Mouse (Mus musculus) heart, embryonic 16.5 days (tissue): ENCODE results near the gene Zfp119a. TPM values are rescaled to one million over a fixed set of nuclear protein-coding genes. Genes with fewer than 3 reads are reported as not detected.

Source experiments
- ATAC-seq: fragments of 200-750 bp; cut with Nextera tagmentation; replicated peaks from 2 replicates; pipeline ENCODE4 v1.8.0; 2017; ENCODE audit warnings: moderate number of reproducible peaks; ENCODE audit not compliant: insufficient read depth, low FRiP score; ENCODE audit errors: extremely low read depth
- H3K27ac ChIP-seq: fragments of 300-500 bp; sonication (generic); 2 replicates; pipeline ENCODE4 v1.5.1; 2014; ENCODE audit warnings: mild to moderate bottlenecking, low read length, control low read depth, moderate library complexity
- H3K27me3 ChIP-seq: fragments of 300-500 bp; sonication (generic); 2 replicates; pipeline ENCODE4 v1.6.1; 2014; ENCODE audit warnings: low read length, mixed read lengths; ENCODE audit not compliant: control insufficient read depth, insufficient read depth
- H3K36me3 ChIP-seq: fragments of 300-500 bp; sonication (generic); 2 replicates; pipeline ENCODE4 v1.6.1; 2014; ENCODE audit not compliant: control insufficient read depth, insufficient read depth
- H3K4me1 ChIP-seq: fragments of 300-500 bp; sonication (generic); 2 replicates; pipeline ENCODE4 v1.6.1; 2014; ENCODE audit warnings: low read length, mixed read lengths; ENCODE audit not compliant: control insufficient read depth, insufficient read depth
- H3K4me2 ChIP-seq: fragments of 300-500 bp; sonication (generic); 2 replicates; pipeline ENCODE4 v1.6.1; 2014; ENCODE audit warnings: low read depth, mild to moderate bottlenecking, control low read depth, low read length
- H3K4me3 ChIP-seq: fragments of 300-500 bp; sonication (generic); 2 replicates; pipeline ENCODE4 v1.5.1; 2014; ENCODE audit warnings: mild to moderate bottlenecking, control low read depth, low read length
- H3K9ac ChIP-seq: fragments of 300-500 bp; sonication (generic); 2 replicates; pipeline ENCODE4 v1.6.1; 2014; ENCODE audit warnings: low read length, control low read depth
- H3K9me3 ChIP-seq: fragments of 300-500 bp; sonication (generic); replicated peaks from 2 replicates; pipeline ENCODE4 v1.6.1; 2016; ENCODE audit warnings: low read length; ENCODE audit not compliant: control insufficient read depth
- WGBS: fragments of 180-500 bp; shearing (Covaris S2); extraction: QIAGEN DNeasy Blood & Tissue Kit; methylation state at CpG from one replicate; pipeline ENCODE4 v1.1.7; 2014; 5-methylcytosine and 5-hydroxymethylcytosine counted together
- polyA plus RNA-seq: library from polyadenylated mRNA; unstranded; fragments of >200 nt; fragmentation: Nextera tagmentation; extraction: Ambion mirVana; gene quantifications from 2 replicates; pipeline ENCODE4 v1.2.1, GENCODE M21; 2015

The Zfp119a gene
- polyA plus RNA-seq, 1 experiment from 2014 or later = 7.0 TPM

GRCm38 (mm10) chr17:55877184-55877583, 1.5 kb downstream of the Zfp119a start:
- WGBS = 87% methylated on average over 4 of the region's 4 CpGs
- Histone ChIP-seq H3K9me3 (no peaks in the 10 kb centered on the region), H3K27me3 (no peaks in the 10 kb centered on the region), H3K4me2 (no peak overlapping the region), H3K4me1 (peaks cover 10% of the 10 kb centered on the region), H3K36me3 (no peaks in the 10 kb centered on the region; the same call in 1 of the 2 replicates), H3K4me3 (no peak overlapping the region), H3K27ac (no peak overlapping the region), H3K9ac (no peak overlapping the region)
- ATAC-seq = no peak

- Histone ChIP-seq H3K27me3 (no peaks in the 10 kb centered on the region), H3K4me3 (no peak overlapping the region), H3K27ac (no peak overlapping the region), H3K4me1 (no peaks in the 10 kb centered on the region), H3K9me3 (no peaks in the 10 kb centered on the region), H3K4me2 (no peak overlapping the region), H3K36me3 (no peaks in the 10 kb centered on the region), H3K9ac (no peak overlapping the region)
- ATAC-seq = no peak
- WGBS = 78% methylated on average over 4 of the region's 4 CpGs
Observed at GRCm38 (mm10) chr17:55843067-55843466, 35.7 kb downstream of the Zfp119a start.

DNA sequence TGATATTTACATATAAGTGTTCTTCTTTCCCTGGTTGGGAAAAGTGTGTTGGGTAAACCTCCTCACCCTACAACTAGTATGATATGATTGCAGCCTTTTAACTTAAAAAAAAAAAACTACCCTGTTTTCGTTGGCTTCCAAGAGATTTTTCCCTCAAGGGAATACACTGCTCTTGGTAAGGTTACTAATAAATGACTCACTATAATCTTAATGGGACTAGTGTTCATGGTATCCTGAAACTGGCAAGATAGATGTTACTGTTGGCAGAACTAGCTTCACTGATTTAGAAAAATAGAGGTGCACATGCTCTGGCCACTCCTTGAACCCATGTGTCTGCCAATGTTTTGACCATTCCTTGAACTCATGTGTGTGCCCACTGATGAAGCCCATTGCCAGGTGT, 57.2 kb downstream of the Zfp119a start:
- Histone ChIP-seq H3K27me3 (no peaks in the 10 kb centered on the region), H3K9me3 (no peaks in the 10 kb centered on the region), H3K27ac (no peak overlapping the region), H3K4me2 (no peak overlapping the region), H3K9ac (no peak overlapping the region), H3K4me3 (no peak overlapping the region), H3K4me1 (no peaks in the 10 kb centered on the region), H3K36me3 (no peaks in the 10 kb centered on the region)
- 56% methylated on average over 1 of the region's 1 CpGs for WGBS
- no peak for ATAC-seq

- Histone ChIP-seq H3K9ac (no peak overlapping the region), H3K4me2 (no peak overlapping the region), H3K4me3 (no peak overlapping the region), H3K36me3 (no peaks in the 10 kb centered on the region), H3K4me1 (no peaks in the 10 kb centered on the region), H3K27ac (no peak overlapping the region), H3K27me3 (no peaks in the 10 kb centered on the region), H3K9me3 (no peaks in the 10 kb centered on the region)
- 80% methylated on average over 4 of the region's 4 CpGs for WGBS
- ATAC-seq = no peak
Observed at GRCm38 (mm10) chr17:55816853-55817252, 61.9 kb downstream of the Zfp119a start.

Other genes starting within 250 kb of the Zfp119a start
- 4.4 and 5.7 TPM in 2 replicates for gene Pot1b, start 166.3 kb downstream of the Zfp119a start, polyA plus RNA-seq
- gene Adgre4, start 128.9 kb downstream of the Zfp119a start, polyA plus RNA-seq = 0.27 and 0.58 TPM in 2 replicates
- 9.2 and 10.1 TPM in 2 replicates for gene Zfp959, start 13.2 kb upstream of the Zfp119a start, polyA plus RNA-seq
- gene Zfp119b, start 70.6 kb upstream of the Zfp119a start, polyA plus RNA-seq = 4.9 and 6.5 TPM in 2 replicates
- gene Ebi3, start 73.7 kb upstream of the Zfp119a start, polyA plus RNA-seq = 1.4 and 1.7 TPM in 2 replicates
- 18.4 and 19.3 TPM in 2 replicates for gene Yju2, start 80.2 kb upstream of the Zfp119a start, polyA plus RNA-seq
- gene Shd, start 91.5 kb upstream of the Zfp119a start, polyA plus RNA-seq = 6.6 and 6.9 TPM in 2 replicates
- gene Fsd1, start 107.6 kb upstream of the Zfp119a start, polyA plus RNA-seq = 2.3 and 3.5 TPM in 2 replicates
- gene Stap2, start 126.7 kb upstream of the Zfp119a start, polyA plus RNA-seq = 16.6 and 17.9 TPM in 2 replicates
- gene Mpnd, start 126.8 kb upstream of the Zfp119a start, polyA plus RNA-seq = 77.4 and 78.0 TPM in 2 replicates
- gene Sh3gl1, start 157.7 kb upstream of the Zfp119a start, polyA plus RNA-seq = 81.1 and 82.8 TPM in 2 replicates
- 12.1 and 12.7 TPM in 2 replicates for gene Chaf1a, start 161.5 kb upstream of the Zfp119a start, polyA plus RNA-seq
- 44.9 and 46.2 TPM in 2 replicates for gene Ubxn6, start 196.1 kb upstream of the Zfp119a start, polyA plus RNA-seq
- 82.7 and 88.3 TPM in 2 replicates for gene Hdgfl2, start 200.7 kb upstream of the Zfp119a start, polyA plus RNA-seq
- gene Plin4, start 230.9 kb upstream of the Zfp119a start, polyA plus RNA-seq = 1.7 TPM in 2 replicates
- gene Plin5, start 238.7 kb upstream of the Zfp119a start, polyA plus RNA-seq = 1.6 and 2.7 TPM in 2 replicates
- 2.0 and 2.4 TPM in 2 replicates for gene Lrg1, start 243.1 kb upstream of the Zfp119a start, polyA plus RNA-seq